Mouse (Mus musculus): ENCODE measurements at regions not wholly inside any gene's neighbourhood (a gene's known extent, or its start where the extent isn't known, plus 50 kb on each side); places are given as distances from the start of the nearest gene placed in this dataset.

DNA sequence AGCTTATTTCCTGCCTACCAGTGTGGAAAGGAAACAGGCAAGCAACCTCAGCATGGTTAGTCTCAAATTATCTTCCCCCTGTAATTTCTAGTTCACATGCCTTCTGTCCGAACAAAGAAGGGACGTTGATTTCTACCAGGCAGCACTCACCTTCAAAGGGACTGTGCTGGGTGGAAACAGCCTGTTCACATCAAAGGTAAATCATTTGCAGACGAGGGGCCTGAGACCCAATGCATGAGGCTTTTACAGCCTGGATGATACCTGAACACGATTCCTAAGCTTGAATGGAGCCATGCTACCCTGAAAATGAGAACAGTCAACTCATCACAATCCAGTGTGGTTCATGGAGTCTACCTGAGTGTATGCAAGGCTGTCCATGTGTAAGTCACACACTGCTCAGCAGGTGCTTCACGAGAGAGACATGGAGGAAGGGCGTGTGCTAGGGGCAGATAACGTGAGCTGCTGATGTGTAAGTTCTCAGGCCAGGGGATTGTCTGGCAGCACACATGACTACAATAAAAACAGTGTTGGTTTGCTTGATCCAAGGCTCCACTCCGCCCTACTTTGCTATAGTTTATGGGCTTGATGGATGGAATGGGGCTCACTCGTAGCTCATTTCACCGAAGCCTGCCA is 411.9 kb downstream of the Med10 start:
- TF ChIP-seq POLR2A (IDR thresholded peaks at IDR 0.05; ENCODE audit: low read depth, low read length) (no peak), CTCF (conservative IDR thresholded peaks at IDR 0.05; ENCODE audit: insufficient read depth, insufficient read length, low read depth, low read length) (no peak)

Measured in kidney, adult 2 months (tissue).